Mouse (Mus musculus): ENCODE data around the gene Ccdc28a. TPM values are rescaled to one million over a fixed set of nuclear protein-coding genes. Genes with fewer than 3 reads are reported as not detected.

Ccdc28a gene
- polyA plus RNA-seq, 1 experiment, result 12.9 TPM

DNA sequence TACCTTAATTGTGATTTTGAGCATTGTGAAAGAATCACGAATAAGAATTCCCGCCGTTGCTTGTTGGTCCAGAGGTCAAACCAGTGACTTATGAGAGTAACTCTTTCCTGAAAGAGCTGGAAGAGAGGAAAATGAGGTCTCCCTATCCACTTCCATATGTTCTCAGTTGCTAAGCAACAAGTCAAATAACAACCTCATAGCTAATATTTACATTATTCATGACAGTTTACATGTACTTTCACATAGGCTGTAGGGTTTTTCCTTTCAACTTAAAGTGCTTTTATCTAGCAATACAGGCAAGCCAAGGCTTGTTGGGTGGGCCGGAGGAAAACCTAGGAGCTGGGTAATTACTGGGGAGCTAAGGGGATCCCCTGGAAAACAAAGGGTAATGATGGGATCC lies 34.9 kb downstream of the Ccdc28a start:
- Histone ChIP-seq H3K4me1 (ENCODE audit: control insufficient read depth, insufficient read depth, low read length) (no peaks in the 10 kb centered on the region), H3K27ac (ENCODE audit: insufficient read depth, low read length) (no peak overlapping the region), H3K9me3 (replicated peaks; ENCODE audit: control insufficient read depth, insufficient read depth, low read length, poor library complexity, severe bottlenecking) (peaks cover 10% of the 10 kb centered on the region), H3K9ac (ENCODE audit: low read depth, poor library complexity, severe bottlenecking) (no peak overlapping the region), H3K27me3 (ENCODE audit: control insufficient read depth, insufficient read depth, low read length, poor library complexity, severe bottlenecking) (no peaks in the 10 kb centered on the region), H3K36me3 (ENCODE audit: control insufficient read depth, insufficient read depth, low read length, poor library complexity, severe bottlenecking) (no peaks in the 10 kb centered on the region), H3K4me3 (ENCODE audit: low read depth, low read length) (no peak overlapping the region)
- TF ChIP-seq CTCF (IDR thresholded peaks at IDR 0.05; ENCODE audit: low read depth, low read length) (no peak), POLR2A (IDR thresholded peaks at IDR 0.05; ENCODE audit: insufficient read depth, low read length) (no peak), EP300 (IDR thresholded peaks at IDR 0.05; ENCODE audit: insufficient read depth, low read depth, low read length) (no peak)

DNA sequence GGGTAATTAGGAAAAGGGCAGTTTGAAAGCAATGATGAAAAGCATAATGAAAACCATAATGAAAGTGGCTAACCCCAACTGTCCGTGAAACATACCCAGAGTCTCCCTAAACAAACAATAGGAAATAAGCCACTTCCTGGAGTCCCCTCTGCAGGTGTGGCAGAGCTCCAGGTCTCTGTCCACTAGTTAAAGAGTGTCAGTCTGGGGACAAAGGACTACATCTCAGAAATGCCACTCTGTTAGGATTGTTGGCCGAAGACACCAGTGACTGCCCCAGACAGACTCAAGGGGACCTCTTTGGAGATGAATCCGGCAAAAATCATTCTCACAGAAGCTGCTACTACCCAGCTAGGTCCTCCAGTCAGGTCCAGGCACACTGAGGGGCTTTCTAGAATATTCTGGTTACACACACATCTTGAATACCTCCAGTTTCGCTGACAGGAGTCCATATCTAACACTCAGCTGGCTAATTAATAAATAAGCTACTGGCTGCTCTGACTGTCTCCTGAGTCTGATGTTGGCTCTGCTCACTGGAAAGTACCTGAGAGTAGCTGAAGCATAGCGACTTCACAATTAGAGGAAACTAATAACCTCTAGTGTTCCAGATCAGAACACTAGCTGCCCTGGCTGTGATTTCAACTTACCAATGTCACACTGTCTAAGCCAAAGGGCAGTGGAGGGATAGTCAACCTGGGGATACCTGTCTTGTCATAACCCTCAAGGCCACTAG lies 36.3 kb downstream of the Ccdc28a start:
- TF ChIP-seq EP300 (IDR thresholded peaks at IDR 0.05; ENCODE audit: insufficient read depth, low read depth, low read length) (no peak), CTCF (IDR thresholded peaks at IDR 0.05; ENCODE audit: low read depth, low read length) (no peak), POLR2A (IDR thresholded peaks at IDR 0.05; ENCODE audit: insufficient read depth, low read length) (no peak)
- Histone ChIP-seq H3K27me3 (ENCODE audit: control insufficient read depth, insufficient read depth, low read length, poor library complexity, severe bottlenecking) (no peaks in the 10 kb centered on the region), H3K4me1 (ENCODE audit: control insufficient read depth, insufficient read depth, low read length) (peaks cover 8% of the 10 kb centered on the region), H3K36me3 (ENCODE audit: control insufficient read depth, insufficient read depth, low read length, poor library complexity, severe bottlenecking) (no peaks in the 10 kb centered on the region), H3K4me3 (ENCODE audit: low read depth, low read length) (no peak overlapping the region), H3K27ac (ENCODE audit: insufficient read depth, low read length) (no peak overlapping the region), H3K9ac (ENCODE audit: low read depth, poor library complexity, severe bottlenecking) (no peak overlapping the region), H3K9me3 (replicated peaks; ENCODE audit: control insufficient read depth, insufficient read depth, low read length, poor library complexity, severe bottlenecking) (peaks cover 10% of the 10 kb centered on the region)

DNA sequence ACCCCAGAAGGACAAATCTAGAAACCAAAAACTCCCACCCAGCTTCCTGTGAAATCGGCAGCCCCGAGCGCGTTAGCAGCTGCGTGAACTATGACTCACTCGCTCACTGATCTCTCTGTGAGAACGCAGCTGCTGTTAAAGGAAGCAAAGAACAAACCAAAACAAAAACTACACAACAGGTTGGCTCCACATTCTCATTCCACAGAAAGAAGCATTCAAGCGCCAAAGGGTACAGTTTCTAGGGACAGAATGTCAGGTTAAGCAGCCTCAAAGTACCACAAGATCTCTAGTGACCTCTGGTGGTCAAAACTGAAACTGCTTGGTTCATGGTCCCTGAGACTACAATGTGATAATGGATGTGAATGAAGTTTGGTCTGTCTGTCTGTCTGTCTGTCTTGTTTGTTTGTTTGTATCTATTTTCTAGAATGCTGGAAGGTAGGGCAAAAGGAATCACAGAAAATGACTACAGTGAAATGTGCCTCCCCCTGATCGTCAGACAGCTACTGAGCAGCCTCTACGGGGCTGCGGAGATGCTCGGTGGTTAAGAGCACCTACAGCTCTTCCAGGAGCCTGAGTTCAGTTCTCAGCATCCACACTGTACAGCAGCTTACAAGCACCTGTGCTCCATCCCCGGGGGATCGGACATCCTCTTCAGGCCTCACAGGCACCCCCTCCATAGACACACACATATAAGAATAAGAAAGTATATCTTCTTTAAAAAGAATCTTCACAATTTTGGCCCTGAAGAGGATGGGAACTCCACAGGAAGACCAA lies 37.4 kb downstream of the Ccdc28a start:
- H3K4me3 ChIP-seq (ENCODE audit: low read depth, low read length), result no peak overlapping the region
- H3K4me1 ChIP-seq (ENCODE audit: control insufficient read depth, insufficient read depth, low read length), result peaks cover 8% of the 10 kb centered on the region
- peak overlapping the region; percentile 36; the same call in 1 of the 2 replicates for H3K9ac ChIP-seq (ENCODE audit: low read depth, poor library complexity, severe bottlenecking)
- H3K36me3 ChIP-seq (ENCODE audit: control insufficient read depth, insufficient read depth, low read length, poor library complexity, severe bottlenecking), result no peaks in the 10 kb centered on the region
- peak; percentile 36 for TF ChIP-seq CTCF (IDR thresholded peaks at IDR 0.05; ENCODE audit: low read depth, low read length)
- TF ChIP-seq EP300 (IDR thresholded peaks at IDR 0.05; ENCODE audit: insufficient read depth, low read depth, low read length), result no peak
- peaks cover 10% of the 10 kb centered on the region for H3K9me3 ChIP-seq (replicated peaks; ENCODE audit: control insufficient read depth, insufficient read depth, low read length, poor library complexity, severe bottlenecking)
- no peak overlapping the region for H3K27ac ChIP-seq (ENCODE audit: insufficient read depth, low read length)
- no peaks in the 10 kb centered on the region for H3K27me3 ChIP-seq (ENCODE audit: control insufficient read depth, insufficient read depth, low read length, poor library complexity, severe bottlenecking)

DNA sequence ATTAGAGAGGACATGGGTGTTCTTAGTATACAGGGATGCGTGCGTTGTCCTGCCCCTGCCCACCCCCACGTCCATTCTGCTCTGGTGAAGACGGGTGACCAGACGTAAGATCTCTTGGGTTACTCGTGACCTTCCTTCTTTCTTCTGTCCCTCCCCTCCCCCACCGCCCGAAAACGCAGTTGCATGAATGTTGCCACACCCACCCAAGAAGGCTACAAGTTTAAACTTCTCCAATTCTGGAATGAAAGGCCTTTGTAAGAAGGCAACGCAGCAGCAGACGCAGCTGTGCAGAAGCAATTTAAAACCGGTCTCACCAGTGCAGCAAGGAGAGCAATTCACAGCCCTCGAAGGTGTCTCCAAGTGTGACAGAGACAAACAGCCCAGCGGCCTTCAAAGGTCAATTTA lies 40.1 kb downstream of the Ccdc28a start:
- Histone ChIP-seq H3K9me3 (replicated peaks; ENCODE audit: control insufficient read depth, insufficient read depth, low read length, poor library complexity, severe bottlenecking) (peaks cover 6% of the 10 kb centered on the region), H3K27me3 (ENCODE audit: control insufficient read depth, insufficient read depth, low read length, poor library complexity, severe bottlenecking) (no peaks in the 10 kb centered on the region), H3K4me3 (ENCODE audit: low read depth, low read length) (no peak overlapping the region), H3K27ac (ENCODE audit: insufficient read depth, low read length) (no peak overlapping the region), H3K4me1 (ENCODE audit: control insufficient read depth, insufficient read depth, low read length) (peaks cover 8% of the 10 kb centered on the region), H3K9ac (ENCODE audit: low read depth, poor library complexity, severe bottlenecking) (no peak overlapping the region), H3K36me3 (ENCODE audit: control insufficient read depth, insufficient read depth, low read length, poor library complexity, severe bottlenecking) (no peaks in the 10 kb centered on the region)
- TF ChIP-seq CTCF (IDR thresholded peaks at IDR 0.05; ENCODE audit: low read depth, low read length) (no peak), EP300 (IDR thresholded peaks at IDR 0.05; ENCODE audit: insufficient read depth, low read depth, low read length) (peak; percentile 73), POLR2A (IDR thresholded peaks at IDR 0.05; ENCODE audit: insufficient read depth, low read length) (no peak)

DNA sequence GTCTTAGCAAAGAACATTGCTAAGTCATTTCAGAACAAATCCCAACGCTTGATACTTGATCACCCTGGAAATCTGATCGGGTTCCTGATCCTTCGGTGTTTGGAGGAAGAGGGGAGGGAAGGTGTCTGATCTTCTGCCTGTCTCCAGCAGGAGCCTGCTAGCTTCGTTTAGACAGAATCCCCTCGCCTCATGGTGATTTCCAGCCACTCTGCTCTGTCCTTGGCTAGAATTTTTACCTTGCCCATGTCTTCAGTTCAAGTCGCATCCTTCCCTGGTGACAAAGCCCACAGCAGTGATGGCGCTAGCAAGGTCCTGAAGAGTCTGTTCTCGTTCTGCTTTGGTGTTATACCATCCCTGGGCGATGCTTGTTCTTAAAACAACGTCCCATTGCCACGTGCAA lies 40.6 kb downstream of the Ccdc28a start:
- Histone ChIP-seq H3K27me3 (ENCODE audit: control insufficient read depth, insufficient read depth, low read length, poor library complexity, severe bottlenecking) (no peaks in the 10 kb centered on the region), H3K9ac (ENCODE audit: low read depth, poor library complexity, severe bottlenecking) (no peak overlapping the region), H3K4me3 (ENCODE audit: low read depth, low read length) (no peak overlapping the region), H3K36me3 (ENCODE audit: control insufficient read depth, insufficient read depth, low read length, poor library complexity, severe bottlenecking) (no peaks in the 10 kb centered on the region), H3K4me1 (ENCODE audit: control insufficient read depth, insufficient read depth, low read length) (peaks cover 8% of the 10 kb centered on the region), H3K9me3 (replicated peaks; ENCODE audit: control insufficient read depth, insufficient read depth, low read length, poor library complexity, severe bottlenecking) (peaks cover 6% of the 10 kb centered on the region), H3K27ac (ENCODE audit: insufficient read depth, low read length) (no peak overlapping the region)
- TF ChIP-seq CTCF (IDR thresholded peaks at IDR 0.05; ENCODE audit: low read depth, low read length), result no peak
- no peak for TF ChIP-seq EP300 (IDR thresholded peaks at IDR 0.05; ENCODE audit: insufficient read depth, low read depth, low read length)
- TF ChIP-seq POLR2A (IDR thresholded peaks at IDR 0.05; ENCODE audit: insufficient read depth, low read length), result no peak

DNA sequence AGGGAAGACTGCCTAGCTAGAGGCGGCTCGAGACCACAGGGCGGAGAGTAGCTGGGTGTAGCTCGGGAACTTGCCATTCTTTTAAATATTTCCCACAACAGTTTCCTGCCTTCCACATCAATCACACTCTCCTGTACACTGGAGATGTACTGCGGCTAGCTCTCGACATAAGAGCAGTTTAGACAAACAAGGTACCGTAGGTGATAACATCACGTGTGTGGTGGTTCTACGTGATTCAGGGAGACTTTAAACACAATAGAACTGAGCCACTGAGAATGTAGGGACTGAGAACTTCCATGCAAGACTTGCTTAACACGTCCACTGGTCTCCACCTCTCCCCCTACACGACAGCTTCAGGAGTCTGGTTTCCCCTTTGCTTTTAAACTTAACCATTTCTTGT lies 41.6 kb downstream of the Ccdc28a start:
- H3K36me3 ChIP-seq (ENCODE audit: control insufficient read depth, insufficient read depth, low read length, poor library complexity, severe bottlenecking), result no peaks in the 10 kb centered on the region
- H3K4me3 ChIP-seq (ENCODE audit: low read depth, low read length), result no peak overlapping the region
- peaks cover 8% of the 10 kb centered on the region for H3K4me1 ChIP-seq (ENCODE audit: control insufficient read depth, insufficient read depth, low read length)
- no peak overlapping the region for H3K27ac ChIP-seq (ENCODE audit: insufficient read depth, low read length)
- TF ChIP-seq EP300 (IDR thresholded peaks at IDR 0.05; ENCODE audit: insufficient read depth, low read depth, low read length) (no peak), POLR2A (IDR thresholded peaks at IDR 0.05; ENCODE audit: insufficient read depth, low read length) (no peak), CTCF (IDR thresholded peaks at IDR 0.05; ENCODE audit: low read depth, low read length) (no peak)
- no peak overlapping the region for H3K9ac ChIP-seq (ENCODE audit: low read depth, poor library complexity, severe bottlenecking)
- H3K9me3 ChIP-seq (replicated peaks; ENCODE audit: control insufficient read depth, insufficient read depth, low read length, poor library complexity, severe bottlenecking), result no peaks in the 10 kb centered on the region
- no peaks in the 10 kb centered on the region for H3K27me3 ChIP-seq (ENCODE audit: control insufficient read depth, insufficient read depth, low read length, poor library complexity, severe bottlenecking)
